Mouse (Mus musculus): ENCODE data around the gene Tead3. TPM values are rescaled to one million over a fixed set of nuclear protein-coding genes. Genes with fewer than 3 reads are reported as not detected.

Tead3 gene
- total and polyA plus RNA-seq, 3 experiments: 0.22 to 0.90 (median 0.41) TPM

DNA sequence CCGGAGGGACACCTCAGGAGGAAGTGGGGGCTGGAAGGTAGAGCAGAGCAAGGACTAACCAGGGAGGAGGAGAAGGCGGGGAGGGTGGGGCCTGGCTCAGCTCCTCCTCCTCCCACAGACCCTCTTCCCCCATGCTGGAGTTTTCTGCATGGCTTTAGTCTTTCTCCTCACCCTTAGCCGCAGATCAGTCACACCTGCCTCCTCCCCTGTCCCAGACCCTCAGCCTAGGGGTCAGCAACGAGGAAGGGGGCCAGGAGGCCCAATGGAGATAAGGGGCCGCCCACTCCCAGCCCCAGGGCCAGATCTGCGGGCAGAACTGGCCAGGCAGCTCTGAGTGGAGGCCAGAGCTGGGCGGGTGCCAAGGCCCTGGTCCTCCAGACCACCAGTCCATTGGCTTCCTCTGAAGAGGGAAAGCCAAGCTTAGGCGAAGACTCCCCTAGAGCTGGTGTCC, 5.3 kb downstream of the Tead3 start:
- DNase-seq (ENCODE audit: low spot score) (no peak), ATAC-seq (ENCODE audit: extremely low read depth, insufficient number of reproducible peaks, low FRiP score, poor library complexity, severe bottlenecking) (no peak)
- TF ChIP-seq POLR2AphosphoS5 (IDR thresholded peaks at IDR 0.05; ENCODE audit: insufficient replicate concordance, low read depth, low read length) (no peak), CTCF (IDR thresholded peaks at IDR 0.05; ENCODE audit: low read depth, low read length) (no peak), TAL1 (conservative IDR thresholded peaks at IDR 0.05; ENCODE audit: low read depth, low read length) (no peak), GATA1 (IDR thresholded peaks at IDR 0.05; ENCODE audit: borderline replicate concordance, low read length) (no peak), GATA2 (IDR thresholded peaks at IDR 0.05; ENCODE audit: borderline replicate concordance, low read depth, low read length) (no peak)
- H3K36me3 ChIP-seq (replicated peaks): peaks cover 4% of the 10 kb centered on the region
- H3K27me3 ChIP-seq (ENCODE audit: insufficient read depth, low read length): peaks cover 67% of the 10 kb centered on the region
- H3K9me3 ChIP-seq (replicated peaks): no peaks in the 10 kb centered on the region
- no peak overlapping the region; the same call in 1 of the 2 replicates for H3K4me3 ChIP-seq (ENCODE audit: low read depth, low read length)
- peaks cover 42% of the 10 kb centered on the region for H3K4me1 ChIP-seq (ENCODE audit: insufficient read depth, low read depth, low read length)

DNA sequence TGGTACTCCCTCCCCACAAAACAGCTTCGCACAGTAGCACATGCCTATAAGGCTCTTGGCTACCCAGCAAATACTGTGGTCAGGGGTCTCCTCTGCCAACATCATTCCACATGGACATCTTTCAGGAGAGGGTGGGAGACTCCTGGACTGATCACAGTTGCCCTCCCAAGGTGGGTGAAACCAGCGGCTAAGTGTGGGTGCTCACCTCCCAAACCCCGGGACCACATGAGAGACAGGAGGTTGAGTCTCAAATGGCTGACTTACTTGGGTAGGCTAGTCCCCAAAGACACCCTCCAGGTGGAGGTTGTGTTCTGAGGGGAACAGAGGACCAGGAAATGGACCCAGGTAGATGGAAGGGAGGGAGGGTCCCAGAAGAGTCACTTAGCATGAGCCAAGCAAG, 5.9 kb downstream of the Tead3 start:
- H3K9me3 ChIP-seq (replicated peaks): peaks cover 3% of the 10 kb centered on the region
- peaks cover 63% of the 10 kb centered on the region for H3K27me3 ChIP-seq (ENCODE audit: insufficient read depth, low read length)
- no peak for ATAC-seq (ENCODE audit: extremely low read depth, insufficient number of reproducible peaks, low FRiP score, poor library complexity, severe bottlenecking)
- no peak for TF ChIP-seq GATA2 (IDR thresholded peaks at IDR 0.05; ENCODE audit: borderline replicate concordance, low read depth, low read length)
- TF ChIP-seq CTCF (IDR thresholded peaks at IDR 0.05; ENCODE audit: low read depth, low read length): no peak
- no peak for TF ChIP-seq GATA1 (IDR thresholded peaks at IDR 0.05; ENCODE audit: borderline replicate concordance, low read length)
- TF ChIP-seq TAL1 (conservative IDR thresholded peaks at IDR 0.05; ENCODE audit: low read depth, low read length): no peak
- TF ChIP-seq POLR2AphosphoS5 (IDR thresholded peaks at IDR 0.05; ENCODE audit: insufficient replicate concordance, low read depth, low read length): no peak
- H3K4me3 ChIP-seq (ENCODE audit: low read depth, low read length): no peak overlapping the region
- H3K4me1 ChIP-seq (ENCODE audit: insufficient read depth, low read depth, low read length): peaks cover 44% of the 10 kb centered on the region
- peaks cover 7% of the 10 kb centered on the region for H3K36me3 ChIP-seq (replicated peaks)
- DNase-seq (ENCODE audit: low spot score): no peak

DNA sequence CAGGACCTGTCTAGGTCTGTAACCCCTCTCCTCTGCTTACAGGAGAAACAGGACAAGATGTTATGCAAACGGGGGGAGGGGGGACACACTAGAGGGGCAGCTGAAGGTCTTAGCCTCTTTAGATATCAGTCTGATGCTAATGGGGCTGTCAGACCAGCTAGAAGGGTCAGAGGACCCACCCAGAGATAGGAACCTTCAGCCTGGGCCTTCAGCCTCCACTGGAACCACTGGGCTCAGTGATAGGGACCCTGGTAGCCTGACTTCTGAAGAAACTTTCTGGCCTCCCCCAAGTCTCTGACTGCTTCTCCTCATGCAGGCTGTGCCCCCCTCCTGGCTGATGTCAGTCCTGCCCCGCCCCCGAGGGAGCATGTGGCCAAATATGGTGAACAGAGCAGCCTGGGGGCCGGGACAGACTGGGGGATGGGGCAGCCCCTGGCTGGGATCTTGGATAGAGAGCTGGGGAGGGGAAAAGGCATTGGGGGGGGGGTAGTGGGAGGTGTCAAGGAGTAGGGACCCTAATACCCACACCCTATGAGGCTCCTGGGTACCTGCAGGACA, 6.5 kb downstream of the Tead3 start:
- TF ChIP-seq TAL1 (conservative IDR thresholded peaks at IDR 0.05; ENCODE audit: low read depth, low read length): no peak
- TF ChIP-seq GATA1 (IDR thresholded peaks at IDR 0.05; ENCODE audit: borderline replicate concordance, low read length): no peak
- TF ChIP-seq CTCF (IDR thresholded peaks at IDR 0.05; ENCODE audit: low read depth, low read length): no peak
- no peak for TF ChIP-seq POLR2AphosphoS5 (IDR thresholded peaks at IDR 0.05; ENCODE audit: insufficient replicate concordance, low read depth, low read length)
- TF ChIP-seq GATA2 (IDR thresholded peaks at IDR 0.05; ENCODE audit: borderline replicate concordance, low read depth, low read length): no peak
- Histone ChIP-seq H3K4me3 (ENCODE audit: low read depth, low read length) (no peak overlapping the region), H3K9me3 (replicated peaks) (peaks cover 5% of the 10 kb centered on the region), H3K27me3 (ENCODE audit: insufficient read depth, low read length) (peaks cover 58% of the 10 kb centered on the region), H3K36me3 (replicated peaks) (peaks cover 9% of the 10 kb centered on the region), H3K4me1 (ENCODE audit: insufficient read depth, low read depth, low read length) (peaks cover 43% of the 10 kb centered on the region)
- ATAC-seq (ENCODE audit: extremely low read depth, insufficient number of reproducible peaks, low FRiP score, poor library complexity, severe bottlenecking): no peak
- DNase-seq (ENCODE audit: low spot score): no peak

DNA sequence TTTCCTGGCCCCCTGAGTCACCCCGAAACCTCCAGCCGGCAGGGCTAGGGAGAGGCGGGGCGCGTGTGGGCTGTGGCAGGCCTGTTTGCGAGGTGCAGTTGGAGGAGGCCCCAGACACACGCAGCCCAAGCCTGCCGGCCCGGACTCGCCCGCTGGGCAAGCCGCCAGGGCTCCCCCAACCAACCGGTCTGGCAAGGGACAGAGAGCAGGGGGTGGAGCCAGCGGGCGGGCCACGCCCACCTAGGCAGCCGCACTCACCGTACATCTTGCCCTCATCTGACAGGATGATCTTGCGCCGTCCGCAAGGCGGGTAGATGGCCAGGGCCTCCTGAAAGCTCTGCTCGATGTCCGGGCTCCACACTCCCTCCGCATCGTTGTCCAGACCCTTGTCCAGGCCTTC, 9.5 kb downstream of the Tead3 start:
- no peak for ATAC-seq (ENCODE audit: extremely low read depth, insufficient number of reproducible peaks, low FRiP score, poor library complexity, severe bottlenecking)
- peaks cover 41% of the 10 kb centered on the region for H3K27me3 ChIP-seq (ENCODE audit: insufficient read depth, low read length)
- peak; percentile 86 for DNase-seq (ENCODE audit: low spot score)
- H3K36me3 ChIP-seq (replicated peaks): peaks cover 17% of the 10 kb centered on the region
- TF ChIP-seq TAL1 (conservative IDR thresholded peaks at IDR 0.05; ENCODE audit: low read depth, low read length) (no peak), POLR2AphosphoS5 (IDR thresholded peaks at IDR 0.05; ENCODE audit: insufficient replicate concordance, low read depth, low read length) (no peak), CTCF (IDR thresholded peaks at IDR 0.05; ENCODE audit: low read depth, low read length) (no peak), GATA1 (IDR thresholded peaks at IDR 0.05; ENCODE audit: borderline replicate concordance, low read length) (no peak), GATA2 (IDR thresholded peaks at IDR 0.05; ENCODE audit: borderline replicate concordance, low read depth, low read length) (no peak)
- peaks cover 5% of the 10 kb centered on the region for H3K9me3 ChIP-seq (replicated peaks)
- peak overlapping the region; percentile 58; the same call in 1 of the 2 replicates for H3K4me3 ChIP-seq (ENCODE audit: low read depth, low read length)
- H3K4me1 ChIP-seq (ENCODE audit: insufficient read depth, low read depth, low read length): peaks cover 61% of the 10 kb centered on the region

DNA sequence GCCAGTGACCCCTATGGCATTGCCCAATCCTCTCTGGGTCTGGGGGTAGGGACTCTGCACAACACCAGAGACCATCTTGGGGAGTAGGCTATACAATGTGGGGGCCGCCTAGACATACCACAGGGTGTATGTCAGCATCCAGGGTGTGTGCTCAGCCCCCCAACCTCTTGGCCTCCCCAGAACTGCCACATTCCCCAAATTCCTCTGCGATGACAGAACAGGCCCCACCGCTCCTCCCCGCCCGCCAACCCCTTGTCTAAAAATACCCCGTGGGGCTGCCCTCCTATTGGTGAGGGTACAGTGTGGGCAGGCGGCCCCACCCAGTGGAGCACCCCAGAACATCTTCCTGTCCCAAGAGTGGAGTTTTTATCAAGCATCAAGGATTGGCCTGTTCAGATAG, 10.0 kb downstream of the Tead3 start:
- H3K4me1 ChIP-seq (ENCODE audit: insufficient read depth, low read depth, low read length): peaks cover 61% of the 10 kb centered on the region
- TF ChIP-seq GATA1 (IDR thresholded peaks at IDR 0.05; ENCODE audit: borderline replicate concordance, low read length) (no peak), POLR2AphosphoS5 (IDR thresholded peaks at IDR 0.05; ENCODE audit: insufficient replicate concordance, low read depth, low read length) (no peak), TAL1 (conservative IDR thresholded peaks at IDR 0.05; ENCODE audit: low read depth, low read length) (no peak), GATA2 (IDR thresholded peaks at IDR 0.05; ENCODE audit: borderline replicate concordance, low read depth, low read length) (no peak), CTCF (IDR thresholded peaks at IDR 0.05; ENCODE audit: low read depth, low read length) (no peak)
- peak overlapping the region; percentile 58; the same call in 1 of the 2 replicates for H3K4me3 ChIP-seq (ENCODE audit: low read depth, low read length)
- peaks cover 38% of the 10 kb centered on the region for H3K27me3 ChIP-seq (ENCODE audit: insufficient read depth, low read length)
- no peak for ATAC-seq (ENCODE audit: extremely low read depth, insufficient number of reproducible peaks, low FRiP score, poor library complexity, severe bottlenecking)
- DNase-seq (ENCODE audit: low spot score): no peak
- peaks cover 5% of the 10 kb centered on the region for H3K9me3 ChIP-seq (replicated peaks)
- H3K36me3 ChIP-seq (replicated peaks): peaks cover 20% of the 10 kb centered on the region

DNA sequence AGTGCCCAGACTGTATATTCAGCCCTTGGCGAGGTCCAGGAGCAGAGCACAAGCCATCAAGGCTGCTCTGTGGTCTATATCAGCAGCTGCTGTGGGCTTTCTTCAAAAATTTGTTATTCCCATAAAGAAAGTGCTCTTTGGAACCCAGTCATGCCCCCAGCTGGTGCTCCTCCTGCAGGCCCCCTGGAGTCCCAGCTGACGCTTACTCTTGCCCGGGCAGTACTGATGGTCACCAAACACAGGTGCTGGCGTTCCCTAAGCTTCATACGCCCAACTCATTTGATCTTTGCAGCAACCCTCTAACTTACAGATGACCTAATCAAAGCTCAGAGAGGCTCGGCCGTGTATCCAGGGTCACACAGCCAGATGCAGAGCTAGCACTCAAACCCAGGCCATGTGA, 13.1 kb downstream of the Tead3 start:
- peaks cover 74% of the 10 kb centered on the region for H3K4me1 ChIP-seq (ENCODE audit: insufficient read depth, low read depth, low read length)

More for the DNA sequence above, 13.1 kb downstream of the Tead3 start:
- no peak for TF ChIP-seq POLR2AphosphoS5 (IDR thresholded peaks at IDR 0.05; ENCODE audit: insufficient replicate concordance, low read depth, low read length)
- TF ChIP-seq GATA2 (IDR thresholded peaks at IDR 0.05; ENCODE audit: borderline replicate concordance, low read depth, low read length): no peak
- no peak for TF ChIP-seq TAL1 (conservative IDR thresholded peaks at IDR 0.05; ENCODE audit: low read depth, low read length)
- TF ChIP-seq CTCF (IDR thresholded peaks at IDR 0.05; ENCODE audit: low read depth, low read length): no peak
- no peak for TF ChIP-seq GATA1 (IDR thresholded peaks at IDR 0.05; ENCODE audit: borderline replicate concordance, low read length)
- H3K36me3 ChIP-seq (replicated peaks): peaks cover 40% of the 10 kb centered on the region
- H3K27me3 ChIP-seq (ENCODE audit: insufficient read depth, low read length): peaks cover 29% of the 10 kb centered on the region; the same call in 1 of the 2 replicates
- no peak overlapping the region for H3K4me3 ChIP-seq (ENCODE audit: low read depth, low read length)
- ATAC-seq (ENCODE audit: extremely low read depth, insufficient number of reproducible peaks, low FRiP score, poor library complexity, severe bottlenecking) (no peak), DNase-seq (ENCODE audit: low spot score) (no peak)
- H3K9me3 ChIP-seq (replicated peaks): peaks cover 5% of the 10 kb centered on the region
